In genomic region chr7:139399977-139400685, GRCm38 (mm10) we compare ENCODE assay signal across 17 mouse cellular contexts. TPM values are rescaled to one million over a fixed set of nuclear protein-coding genes. Genes with fewer than 3 reads are reported as not detected.
DNase-seq lines count a peak whose midpoint lies in the region; ATAC-seq and TF ChIP-seq lines count a peak whose summit lies in the region.
"Had no signal": no experiment of that assay in that cellular context is flagged by ENCODE, and none has a peak within 500 bp of the region (broad histone marks: within the 10 kb centered on the region; RNA-seq: fewer than 3 reads in every experiment).

No protein-coding gene starts in this region.

- TF ChIP-seq POLR2A in spleen, adult 2 months (IDR thresholded peaks at IDR 0.05; ENCODE audit: low read depth, low read length) = no peak
- TF ChIP-seq POLR2A in MEL (IDR thresholded peaks at IDR 0.05; ENCODE audit: control insufficient read depth in 1 of 2, insufficient read depth in 1 of 2, low read depth in 1 of 2, low read length in 2 of 2, poor library complexity in 1 of 2) = no peak
- TF ChIP-seq POLR2A in small intestine, adult 2 months (IDR thresholded peaks at IDR 0.05; ENCODE audit: low read depth, low read length) = no peak

- H3K36me3 ChIP-seq in spleen, adult 2 months (ENCODE audit: control insufficient read depth, insufficient read depth, low read length) = no peaks in the 10 kb centered on the region
- H3K36me3 ChIP-seq in MEL (ENCODE audit: control insufficient read depth in 1 of 2, insufficient read depth in 2 of 2, low read length in 2 of 2) = peaks cover 0 to 32% of the 10 kb centered on the region in 2 experiments; a peak in 2 of 4 replicates
- peaks cover 1% of the 10 kb centered on the region for H3K36me3 ChIP-seq in small intestine, adult 2 months (ENCODE audit: control insufficient read depth, insufficient read depth, low read length)
- no peaks in the 10 kb centered on the region for H3K36me3 ChIP-seq in midbrain, embryonic 14.5 days (ENCODE audit: control insufficient read depth, insufficient read depth, low read length)
- H3K36me3 ChIP-seq: hindbrain, embryonic 15.5 days; limb, embryonic 10.5 days; neural tube, embryonic 15.5 days had no signal

- ATAC-seq in midbrain, embryonic 14.5 days (ENCODE audit: low FRiP score, low TSS enrichment) = no peak
- ATAC-seq: midbrain, embryonic 16.5 days had no signal

- TF ChIP-seq CTCF in spleen, adult 2 months (IDR thresholded peaks at IDR 0.05; ENCODE audit: extremely low read depth, insufficient read depth, insufficient read length, insufficient replicate concordance) = no peak
- no peak for TF ChIP-seq CTCF in MEL (IDR thresholded peaks at IDR 0.05 in 2 of 3, conservative IDR thresholded peaks at IDR 0.05 in 1 of 3; ENCODE audit: control insufficient read depth in 1 of 3, insufficient read depth in 1 of 3, low read depth in 2 of 3, low read length in 3 of 3, poor library complexity in 1 of 3, severe bottlenecking in 1 of 3)
- TF ChIP-seq CTCF in small intestine, adult 2 months (IDR thresholded peaks at IDR 0.05; ENCODE audit: extremely low read depth, insufficient read length, insufficient replicate concordance, low read depth, low read length) = no peak

- peak; percentile 44 to 76 for DNase-seq in spleen, adult 2 months (ENCODE audit: low read depth in 1 of 2, low spot score in 2 of 2)
- DNase-seq in spleen, postnatal 4 days (ENCODE audit: low spot score in 2 of 2) = no peak
- peak; percentile 66 for DNase-seq in MEL (ENCODE audit: low read depth, low spot score)
- peak; percentile 55 to 73 for DNase-seq in adrenal gland, postnatal 36 days
- no peak for DNase-seq in midbrain, embryonic 14.5 days
- DNase-seq in right cerebral cortex, postnatal 25 days = no peak
- DNase-seq: cerebellum, adult 9-10 months; gastrocnemius, postnatal 10 days; layer of hippocampus, adult 9-11 months had no signal

- 57% methylated on average over 11 of the region's 11 CpGs for WGBS in spleen, adult 2 months
- 40% methylated on average over 11 of the region's 11 CpGs for WGBS in small intestine, adult 2 months
- 95% methylated on average over 11 of the region's 11 CpGs for WGBS in midbrain, embryonic 14.5 days

- TF ChIP-seq EP300 in MEL (IDR thresholded peaks at IDR 0.05; ENCODE audit: low read depth in 1 of 2, low read length in 2 of 2) = peak in 1 of 2 experiments; percentile 20; a peak in 1 of 4 replicates

- no peaks in the 10 kb centered on the region for H3K9me3 ChIP-seq in MEL (replicated peaks; ENCODE audit: insufficient read depth, low read length)
- no peaks in the 10 kb centered on the region for H3K9me3 ChIP-seq in midbrain, embryonic 14.5 days (ENCODE audit: control insufficient read depth, low read length)
- H3K9me3 ChIP-seq: forebrain, embryonic 10.5 days; heart, embryonic 13.5 days; hindbrain, embryonic 15.5 days; limb, embryonic 10.5 days; neural tube, embryonic 15.5 days had no signal

- H3K4me3 ChIP-seq in spleen, adult 2 months (ENCODE audit: extremely low read depth, insufficient read depth, insufficient read length) = no peak overlapping the region; the same call in 1 of the 2 replicates
- H3K4me3 ChIP-seq in MEL (ENCODE audit: control insufficient read depth in 1 of 2, insufficient read depth in 1 of 2, low read depth in 2 of 2, low read length in 2 of 2) = no peak overlapping the region
- H3K4me3 ChIP-seq in small intestine, adult 2 months (ENCODE audit: low read depth, low read length) = no peak overlapping the region
- H3K4me3 ChIP-seq in midbrain, embryonic 14.5 days (replicated peaks; ENCODE audit: low read depth, low read length) = no peak overlapping the region
- H3K4me3 ChIP-seq: forebrain, embryonic 10.5 days; heart, embryonic 13.5 days; hindbrain, embryonic 15.5 days; limb, embryonic 10.5 days; neural tube, embryonic 15.5 days had no signal

- peaks cover 43% of the 10 kb centered on the region; the same call in 1 of the 2 replicates for H3K4me1 ChIP-seq in spleen, adult 2 months (ENCODE audit: control insufficient read depth, insufficient read depth, insufficient read length)
- H3K4me1 ChIP-seq in MEL (ENCODE audit: control insufficient read depth in 1 of 2, insufficient read depth in 2 of 2, low read length in 2 of 2) = peaks cover 22 to 47% of the 10 kb centered on the region in 2 experiments
- peaks cover 59% of the 10 kb centered on the region for H3K4me1 ChIP-seq in small intestine, adult 2 months (ENCODE audit: control insufficient read depth, insufficient read depth, insufficient read length, low read length)
- H3K4me1 ChIP-seq in midbrain, embryonic 14.5 days (ENCODE audit: control insufficient read depth, insufficient read depth, low read length) = no peaks in the 10 kb centered on the region
- H3K4me1 ChIP-seq: forebrain, embryonic 10.5 days had no signal

- TF ChIP-seq RAD21 in MEL (IDR thresholded peaks at IDR 0.05; ENCODE audit: low read depth, low read length) = no peak

- H3K9ac ChIP-seq in MEL (ENCODE audit: control insufficient read depth, low read depth, low read length, poor library complexity, severe bottlenecking) = no peak overlapping the region
- H3K9ac ChIP-seq in midbrain, embryonic 14.5 days (replicated peaks; ENCODE audit: low read length) = no peak overlapping the region
- H3K9ac ChIP-seq: heart, embryonic 13.5 days; hindbrain, embryonic 15.5 days; neural tube, embryonic 15.5 days had no signal

- H3K79me2 ChIP-seq in MEL (ENCODE audit: control insufficient read depth, insufficient read depth, low read length, poor library complexity) = no peaks in the 10 kb centered on the region; the same call in 1 of the 2 replicates

- H3K27me3 ChIP-seq in spleen, adult 2 months (ENCODE audit: control insufficient read depth, insufficient read depth, low read length) = no peaks in the 10 kb centered on the region
- H3K27me3 ChIP-seq in MEL (ENCODE audit: control insufficient read depth in 1 of 2, insufficient read depth in 2 of 2, low read length in 2 of 2) = no peaks in the 10 kb centered on the region
- no peaks in the 10 kb centered on the region for H3K27me3 ChIP-seq in small intestine, adult 2 months (ENCODE audit: control insufficient read depth, insufficient read depth, low read length)
- no peaks in the 10 kb centered on the region for H3K27me3 ChIP-seq in midbrain, embryonic 14.5 days (ENCODE audit: control insufficient read depth, insufficient read depth, low read length)
- H3K27me3 ChIP-seq: heart, embryonic 13.5 days; hindbrain, embryonic 15.5 days; neural tube, embryonic 15.5 days had no signal

- no peak overlapping the region for H3K4me2 ChIP-seq in midbrain, embryonic 14.5 days (ENCODE audit: low read length)
- H3K4me2 ChIP-seq: heart, embryonic 13.5 days; hindbrain, embryonic 15.5 days; neural tube, embryonic 15.5 days had no signal

- H3K27ac ChIP-seq in spleen, adult 2 months (ENCODE audit: insufficient read depth, low read length) = peak overlapping the region; percentile 82
- H3K27ac ChIP-seq in MEL (ENCODE audit: control insufficient read depth, low read depth, low read length) = peak overlapping the region; percentile 67
- H3K27ac ChIP-seq in small intestine, adult 2 months (ENCODE audit: insufficient read depth, low read depth, low read length) = peak overlapping the region; percentile 37
- H3K27ac ChIP-seq in midbrain, embryonic 14.5 days (replicated peaks; ENCODE audit: low read depth, low read length) = no peak overlapping the region
- H3K27ac ChIP-seq: forebrain, embryonic 10.5 days; heart, embryonic 13.5 days; hindbrain, embryonic 15.5 days; kidney, postnatal 0 days; limb, embryonic 10.5 days; neural tube, embryonic 15.5 days had no signal

TF ChIP-seq in MEL, 35 proteins besides CTCF, POLR2A, EP300 and RAD21:
- TF ChIP-seq POLR2AphosphoS5 (IDR thresholded peaks at IDR 0.05; ENCODE audit: borderline replicate concordance, low read depth, low read length) (no peak), RCOR1 (IDR thresholded peaks at IDR 0.05; ENCODE audit: low read depth, low read length) (no peak), SIN3A (IDR thresholded peaks at IDR 0.05; ENCODE audit: low read length) (peak; percentile 35; the same call in 1 of the 2 replicates), ZC3H11A (IDR thresholded peaks at IDR 0.05; ENCODE audit: low read depth, low read length) (no peak), USF1 (IDR thresholded peaks at IDR 0.05; ENCODE audit: low read depth, low read length) (peak; percentile 74), ETS1 (IDR thresholded peaks at IDR 0.05; ENCODE audit: low read depth, low read length) (0 out of 2 replicates have a peak, but pooled peaks have one; percentile 13), ELF1 (IDR thresholded peaks at IDR 0.05; ENCODE audit: low read depth, low read length) (peak; percentile 24; the same call in 1 of the 2 replicates), MXI1 (IDR thresholded peaks at IDR 0.05; ENCODE audit: low read depth, low read length) (peak; percentile 65)

RNA-seq across cellular contexts. Expression of gene Inpp5a, which starts 11.2 kb away (rescaled TPM):
- 10.3 and 13.4 TPM in 2 replicates for polyA plus RNA-seq in spleen, adult 2 months (2012; rRNA removed)
- total RNA-seq in MEL (2012; rRNA removed) = 4.8 and 5.7 TPM in 2 replicates
- 10 to 100 TPM in 1 of 2 experiments, not detected in 1; 14.4 TPM for polyA plus RNA-seq in MEL (2012; ENCODE audit: insufficient read depth in 1 of 2, insufficient read length in 2 of 2, low read depth in 1 of 2, low replicate concordance in 2 of 2, missing spikeins in 1 of 2)
- total RNA-seq in adrenal gland, postnatal 36 days (2021) = 10 to 100 TPM; 84.4 to 85.9 TPM
- polyA plus RNA-seq in small intestine, adult 2 months (2012; rRNA removed) = 21.5 and 56.6 TPM in 2 replicates
- polyA plus RNA-seq in midbrain, embryonic 14.5 days (2014; fragmentation: Nextera tagmentation; extraction: Ambion mirVana) = 21.0 and 23.0 TPM in 2 replicates

Comparison
In these comparisons a context has a peak if more than half of its experiments do, and no peak if none do; other contexts are left out.
1. DNase-seq: peak in spleen, adult 2 months (2 of 2), MEL (single experiment) and adrenal gland, postnatal 36 days (2 of 2); none in spleen, postnatal 4 days (0 of 2), midbrain, embryonic 14.5 days (single experiment) and right cerebral cortex, postnatal 25 days (single experiment).